Mouse (Mus musculus) neural tube, embryonic 15.5 days (tissue): ENCODE measurements at regions not wholly inside any gene's neighbourhood (a gene's known extent, or its start where the extent isn't known, plus 50 kb on each side); places are given as distances from the start of the nearest gene placed in this dataset.
A peak's percentile ranks its signal among the peaks of the same experiment; 100 is the strongest.

Experiments used
- ATAC-seq: fragments of 200-750 bp; cut with Nextera tagmentation; 2 replicates; pipeline ENCODE4 v1.8.0; 2017; ENCODE audit warnings: mild to moderate bottlenecking, moderate TSS enrichment, moderate library complexity; ENCODE audit not compliant: low FRiP score
- H3K27ac ChIP-seq: fragments of 300-500 bp; sonication (generic); replicated peaks from 2 replicates; pipeline ENCODE4 v1.5.1; 2015; ENCODE audit warnings: mild to moderate bottlenecking, inconsistent platforms
- H3K27me3 ChIP-seq: fragments of 300-500 bp; sonication (generic); replicated peaks from 2 replicates; pipeline ENCODE4 v1.6.1; 2015; ENCODE audit warnings: inconsistent platforms
- H3K36me3 ChIP-seq: fragments of 300-500 bp; sonication (generic); 2 replicates; pipeline ENCODE4 v1.6.1; 2015; ENCODE audit warnings: inconsistent platforms
- H3K4me1 ChIP-seq: fragments of 300-500 bp; sonication (generic); 2 replicates; pipeline ENCODE4 v1.6.1; 2015; ENCODE audit warnings: inconsistent platforms
- H3K4me2 ChIP-seq: fragments of 300-500 bp; sonication (generic); 2 replicates; pipeline ENCODE4 v1.6.1; 2015; ENCODE audit warnings: inconsistent platforms, mild to moderate bottlenecking, moderate library complexity
- H3K4me3 ChIP-seq: fragments of 300-500 bp; sonication (generic); replicated peaks from 2 replicates; pipeline ENCODE4 v1.5.1; 2015; ENCODE audit warnings: mild to moderate bottlenecking, inconsistent platforms
- H3K9ac ChIP-seq: fragments of 300-500 bp; sonication (generic); replicated peaks from 2 replicates; pipeline ENCODE4 v1.6.1; 2015; ENCODE audit warnings: mild to moderate bottlenecking, inconsistent platforms
- H3K9me3 ChIP-seq: fragments of 300-500 bp; sonication (generic); replicated peaks from 2 replicates; pipeline ENCODE4 v1.6.1; 2016; ENCODE audit warnings: inconsistent platforms
- WGBS: fragments of 180-500 bp; shearing (Covaris S2); methylation state at CpG from one replicate; pipeline ENCODE4 v1.1.7; 2015; ENCODE audit warnings: mixed read lengths; 5-methylcytosine and 5-hydroxymethylcytosine counted together

GRCm38 (mm10) chr17:14570266-14570775 is 123.7 kb downstream of the Thbs2 start:
- no peak for ATAC-seq
- Histone ChIP-seq H3K4me3 (no peak overlapping the region), H3K27me3 (no peaks in the 10 kb centered on the region), H3K9ac (no peak overlapping the region), H3K27ac (no peak overlapping the region), H3K9me3 (no peaks in the 10 kb centered on the region), H3K4me2 (no peak overlapping the region), H3K4me1 (no peaks in the 10 kb centered on the region), H3K36me3 (no peaks in the 10 kb centered on the region)
- 84% methylated on average over 6 of the region's 6 CpGs for WGBS

DNA sequence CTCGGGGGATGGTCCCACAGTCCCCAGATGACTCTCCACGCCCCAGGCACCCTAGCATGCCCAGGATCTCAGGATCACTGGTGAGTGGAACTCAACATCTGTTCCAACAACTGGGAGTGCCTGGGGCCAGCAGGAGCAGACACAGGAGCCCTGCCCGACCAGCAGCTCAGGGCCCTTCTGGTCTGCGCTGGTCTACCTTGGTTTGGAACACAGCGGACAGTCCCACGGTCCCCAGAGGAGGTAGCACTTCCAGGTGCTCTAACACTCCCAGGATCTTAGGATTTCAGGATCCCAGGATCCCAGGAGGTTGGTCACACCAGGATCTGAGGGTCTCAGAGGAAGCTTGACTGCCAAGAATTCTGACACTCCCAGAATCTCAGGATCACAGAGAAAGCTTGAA is 131.8 kb downstream of the Thbs2 start:
- Histone ChIP-seq H3K9me3 (no peaks in the 10 kb centered on the region), H3K4me3 (no peak overlapping the region), H3K36me3 (no peaks in the 10 kb centered on the region), H3K27ac (no peak overlapping the region), H3K4me1 (no peaks in the 10 kb centered on the region), H3K9ac (no peak overlapping the region), H3K27me3 (no peaks in the 10 kb centered on the region), H3K4me2 (no peak overlapping the region)
- ATAC-seq: no peak
- WGBS: 86% methylated on average over 6 of the region's 6 CpGs

DNA sequence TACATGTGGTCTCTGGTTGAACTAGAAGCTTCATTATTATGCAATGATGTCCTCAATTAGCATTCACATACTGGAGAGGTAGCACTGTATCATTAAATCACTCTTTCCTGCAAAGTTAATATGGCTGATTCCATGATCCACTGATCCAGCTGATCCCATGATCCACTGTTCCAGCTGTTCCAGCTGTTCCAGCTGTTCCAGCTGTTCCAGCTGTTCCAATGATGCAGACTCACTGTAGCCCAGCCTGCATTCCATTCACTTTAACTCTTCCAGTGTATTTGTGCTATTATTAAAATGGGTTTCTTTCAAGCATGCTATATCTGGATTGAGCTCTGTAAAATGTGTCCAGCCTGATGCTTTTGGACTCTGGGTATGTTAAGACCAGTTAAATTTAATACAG is 136.8 kb downstream of the Thbs2 start:
- no peaks in the 10 kb centered on the region for H3K4me1 ChIP-seq
- ATAC-seq: no peak

GRCm38 (mm10) chr17:14553195-14553594 is 140.8 kb downstream of the Thbs2 start:
- Histone ChIP-seq H3K27ac (no peak overlapping the region), H3K27me3 (no peaks in the 10 kb centered on the region), H3K9me3 (no peaks in the 10 kb centered on the region), H3K36me3 (no peaks in the 10 kb centered on the region), H3K9ac (no peak overlapping the region), H3K4me2 (no peak overlapping the region), H3K4me3 (no peak overlapping the region), H3K4me1 (no peaks in the 10 kb centered on the region)
- ATAC-seq: no peak
- 70% methylated on average over 3 of the region's 3 CpGs for WGBS

More for the DNA sequence above, 136.8 kb downstream of the Thbs2 start:
- Histone ChIP-seq H3K9me3 (no peaks in the 10 kb centered on the region), H3K4me2 (no peak overlapping the region), H3K9ac (no peak overlapping the region), H3K4me3 (no peak overlapping the region), H3K36me3 (no peaks in the 10 kb centered on the region), H3K27ac (no peak overlapping the region), H3K27me3 (no peaks in the 10 kb centered on the region)

DNA sequence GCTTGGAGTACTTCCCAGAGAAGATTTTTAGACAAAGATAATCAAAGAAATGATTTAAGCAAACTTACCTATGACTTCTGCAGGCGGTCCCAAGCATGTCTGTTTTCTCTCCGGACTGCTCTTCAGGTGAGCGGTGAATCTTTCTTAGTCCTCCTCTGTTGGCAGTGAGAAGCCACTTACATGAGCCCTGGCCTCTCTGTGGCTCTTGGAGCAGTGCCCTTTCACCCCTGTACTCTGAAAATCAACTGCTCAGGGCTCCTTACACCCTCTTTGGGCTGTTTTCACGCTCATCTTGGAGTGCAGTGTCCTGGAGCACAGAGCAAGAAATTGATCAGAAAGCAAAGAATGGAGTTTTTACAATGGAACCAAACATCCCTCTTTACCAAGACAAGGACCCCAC is 142.0 kb downstream of the Thbs2 start:
- H3K27me3 ChIP-seq: no peaks in the 10 kb centered on the region
- ATAC-seq: no peak
- H3K4me3 ChIP-seq: no peak overlapping the region
- no peak overlapping the region for H3K4me2 ChIP-seq
- 76% methylated on average over 4 of the region's 4 CpGs for WGBS
- no peaks in the 10 kb centered on the region for H3K36me3 ChIP-seq
- no peak overlapping the region for H3K27ac ChIP-seq
- no peak overlapping the region for H3K9ac ChIP-seq
- H3K4me1 ChIP-seq: no peaks in the 10 kb centered on the region
- H3K9me3 ChIP-seq: 0 out of 2 replicates have a peak, but pooled peaks cover 4% of the 10 kb centered on the region

DNA sequence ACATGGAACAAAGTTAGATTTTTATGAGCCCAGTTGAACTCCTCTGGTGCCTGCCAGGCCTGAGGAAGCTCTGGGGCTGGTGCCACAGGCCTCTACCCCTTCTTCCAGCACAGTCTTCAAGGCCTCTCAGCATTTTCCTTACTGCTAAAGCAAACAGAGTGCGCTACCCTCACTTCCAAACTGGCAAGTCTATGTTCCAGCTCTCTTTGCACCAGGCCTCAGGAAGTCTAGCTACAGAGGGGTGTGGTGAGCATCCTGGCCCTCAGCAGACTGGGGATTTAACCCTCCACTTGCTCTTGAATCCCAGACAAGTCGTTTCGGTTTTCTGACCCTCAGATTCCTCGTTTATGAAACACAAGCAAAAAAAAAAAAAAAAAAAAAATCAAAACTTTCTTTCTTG is 142.4 kb downstream of the Thbs2 start:
- Histone ChIP-seq H3K9me3 (0 out of 2 replicates have a peak, but pooled peaks cover 4% of the 10 kb centered on the region), H3K27me3 (no peaks in the 10 kb centered on the region), H3K4me2 (no peak overlapping the region), H3K36me3 (no peaks in the 10 kb centered on the region), H3K4me1 (no peaks in the 10 kb centered on the region), H3K4me3 (no peak overlapping the region), H3K9ac (no peak overlapping the region), H3K27ac (no peak overlapping the region)
- 82% methylated on average over 4 of the region's 4 CpGs for WGBS
- ATAC-seq: no peak

DNA sequence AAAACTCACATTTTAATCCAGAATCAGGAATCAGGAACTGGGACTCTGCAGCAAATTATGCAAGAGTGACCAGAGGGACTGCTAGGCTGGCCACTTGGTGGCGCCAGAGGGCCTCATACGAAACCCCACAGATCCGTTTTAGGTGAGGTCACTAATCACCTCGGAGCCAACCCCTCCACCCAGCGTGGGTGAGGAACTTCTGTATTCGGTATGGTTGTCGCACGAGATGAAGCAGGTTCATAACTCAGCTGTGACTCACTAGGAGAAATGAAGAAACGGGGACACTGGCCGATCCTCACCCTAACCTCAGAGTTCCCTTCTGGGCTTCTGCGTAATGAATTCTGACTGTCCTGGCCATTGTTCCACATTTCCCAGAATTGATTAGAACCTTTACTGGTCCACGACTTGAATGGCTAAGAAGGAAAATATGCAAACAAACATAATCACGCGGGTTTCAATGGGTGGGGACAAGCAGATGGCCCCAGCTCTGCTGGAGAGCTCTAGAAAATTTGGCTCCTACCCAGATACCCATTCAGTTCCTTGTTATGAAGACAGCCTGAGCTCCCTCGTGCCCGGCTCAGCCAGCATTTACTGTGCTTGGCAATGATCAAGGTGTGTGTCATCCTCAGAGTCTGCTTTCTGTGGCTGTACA is 148.1 kb downstream of the Thbs2 start:
- Histone ChIP-seq H3K27me3 (no peaks in the 10 kb centered on the region), H3K4me1 (peaks cover 4% of the 10 kb centered on the region; the same call in 1 of the 2 replicates), H3K36me3 (no peaks in the 10 kb centered on the region), H3K9ac (no peak overlapping the region), H3K4me3 (peak overlapping the region; percentile 19; the same call in 1 of the 2 replicates), H3K27ac (no peak overlapping the region), H3K4me2 (peak overlapping the region; percentile 40), H3K9me3 (0 out of 2 replicates have a peak, but pooled peaks cover 4% of the 10 kb centered on the region)
- WGBS: 21% methylated on average over 16 of the region's 16 CpGs
- peak; percentile 80 for ATAC-seq

DNA sequence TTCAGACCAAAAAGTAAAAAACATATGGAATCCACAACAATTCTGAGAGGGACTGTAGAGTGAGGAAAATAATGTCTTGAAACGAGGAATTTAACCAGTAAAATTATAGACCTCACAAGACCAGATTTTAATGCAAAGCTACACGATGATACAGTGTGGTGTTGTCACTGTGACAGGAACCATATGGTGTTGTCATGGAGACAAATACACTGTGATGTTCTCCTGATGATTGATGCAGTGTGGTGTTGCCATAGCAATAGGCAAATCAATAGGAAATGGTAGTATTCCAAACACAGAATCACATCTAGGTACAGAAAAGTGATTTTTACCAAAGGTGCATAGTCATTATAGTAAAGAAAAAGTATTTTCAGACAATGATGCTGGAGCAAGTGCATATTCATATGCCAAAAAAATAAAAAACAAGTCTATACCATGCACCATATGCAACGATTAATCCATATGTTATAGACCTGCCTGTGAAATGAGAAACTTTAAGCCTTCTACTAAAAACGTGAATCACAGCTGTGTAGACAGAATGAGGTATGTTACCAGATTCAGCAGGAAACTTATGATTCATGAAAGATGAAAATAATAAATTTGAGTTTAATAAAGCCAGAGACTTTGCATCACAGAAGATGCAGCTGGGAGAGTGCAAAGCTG is 149.6 kb downstream of the Thbs2 start:
- H3K36me3 ChIP-seq: no peaks in the 10 kb centered on the region
- peaks cover 4% of the 10 kb centered on the region; the same call in 1 of the 2 replicates for H3K4me1 ChIP-seq
- no peak overlapping the region for H3K9ac ChIP-seq
- WGBS: 48% methylated on average over 4 of the region's 4 CpGs
- H3K27ac ChIP-seq: no peak overlapping the region
- ATAC-seq: peak; percentile 79; the same call in 1 of the 2 replicates
- H3K9me3 ChIP-seq: 0 out of 2 replicates have a peak, but pooled peaks cover 4% of the 10 kb centered on the region
- no peaks in the 10 kb centered on the region for H3K27me3 ChIP-seq
- no peak overlapping the region for H3K4me3 ChIP-seq
- no peak overlapping the region for H3K4me2 ChIP-seq

DNA sequence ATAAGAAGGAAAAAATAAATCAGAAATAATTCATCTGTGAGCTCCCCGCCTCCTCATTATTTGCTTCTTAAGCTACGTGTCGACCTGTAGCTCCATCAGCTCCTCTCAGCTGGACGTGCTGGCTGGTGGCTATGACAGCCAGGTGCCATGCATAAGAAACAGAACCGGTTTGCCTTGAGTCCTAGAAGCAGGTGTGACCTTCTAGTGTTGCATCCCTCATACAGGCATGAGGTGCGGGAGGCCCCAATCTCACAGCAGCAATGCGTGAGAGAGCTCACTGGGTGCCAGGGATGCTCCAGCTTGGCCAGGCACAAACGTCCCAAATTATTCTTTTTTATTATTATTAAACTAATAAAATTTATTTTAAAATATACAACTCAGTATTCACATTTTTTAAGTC is 153.0 kb downstream of the Thbs2 start:
- WGBS: 80% methylated on average over 8 of the region's 8 CpGs
- no peak overlapping the region for H3K9ac ChIP-seq
- H3K27me3 ChIP-seq: no peaks in the 10 kb centered on the region
- no peak overlapping the region for H3K27ac ChIP-seq
- no peak for ATAC-seq
- H3K4me3 ChIP-seq: no peak overlapping the region
- no peaks in the 10 kb centered on the region for H3K9me3 ChIP-seq
- H3K4me1 ChIP-seq: peaks cover under 1% of the 10 kb centered on the region; the same call in 1 of the 2 replicates
- H3K4me2 ChIP-seq: no peak overlapping the region
- H3K36me3 ChIP-seq: no peaks in the 10 kb centered on the region

DNA sequence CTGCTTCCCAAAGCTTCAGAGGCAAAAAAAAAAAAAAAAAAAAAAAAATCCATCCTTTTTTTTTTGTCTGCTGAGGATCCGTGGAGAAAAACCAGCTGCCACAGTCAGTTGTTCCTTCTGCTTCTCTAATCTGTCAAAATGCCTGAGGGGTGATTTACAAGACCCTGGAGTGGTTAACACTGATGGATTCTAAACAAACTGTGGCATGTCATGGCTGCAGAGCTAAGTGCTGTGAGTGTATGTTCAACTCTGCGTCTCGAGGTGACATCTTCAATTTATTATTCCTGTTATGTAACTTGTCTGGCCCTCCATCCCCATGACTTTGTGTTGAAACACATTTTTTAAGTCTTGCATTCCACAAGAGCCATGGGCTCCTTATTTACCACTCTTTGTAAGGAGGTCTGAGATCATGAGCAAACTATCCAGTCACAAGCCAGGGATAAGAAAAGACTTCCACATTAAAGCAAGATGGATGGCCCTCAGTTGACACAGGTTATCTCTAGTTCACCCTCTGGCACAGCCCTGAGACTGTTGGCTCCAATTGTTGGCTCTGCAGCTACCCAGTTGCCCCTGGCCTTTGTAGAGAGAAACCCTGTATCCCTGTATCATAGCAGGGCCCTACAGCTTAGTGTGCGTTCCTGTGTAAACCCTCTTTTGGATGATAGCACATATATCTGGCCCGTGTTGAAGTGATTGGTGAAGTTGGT is 153.6 kb downstream of the Thbs2 start:
- Histone ChIP-seq H3K36me3 (no peaks in the 10 kb centered on the region), H3K9me3 (no peaks in the 10 kb centered on the region), H3K27ac (no peak overlapping the region), H3K4me3 (no peak overlapping the region), H3K9ac (no peak overlapping the region), H3K27me3 (no peaks in the 10 kb centered on the region), H3K4me1 (no peaks in the 10 kb centered on the region), H3K4me2 (no peak overlapping the region)
- 75% methylated on average over 5 of the region's 5 CpGs for WGBS
- ATAC-seq: no peak

DNA sequence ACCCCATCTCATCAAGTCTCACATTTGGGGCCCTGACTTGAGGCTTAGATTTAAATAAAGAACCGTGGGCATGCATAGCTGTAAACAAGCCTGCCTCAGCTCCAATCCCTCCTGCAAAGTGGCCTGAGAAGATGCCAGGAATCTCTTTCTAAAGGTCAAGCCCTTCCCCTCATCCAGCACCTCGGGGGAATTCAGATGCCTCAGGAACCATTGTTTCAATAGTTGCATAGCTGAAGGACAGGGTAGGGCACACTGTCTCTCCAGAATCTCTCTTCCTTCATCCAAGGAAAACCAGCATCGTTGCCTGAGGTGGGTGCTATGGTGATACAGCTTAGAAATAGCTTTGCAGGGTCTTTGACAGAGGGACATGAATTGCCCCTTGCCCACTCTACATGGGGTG is 154.4 kb downstream of the Thbs2 start:
- Histone ChIP-seq H3K9me3 (no peaks in the 10 kb centered on the region), H3K4me3 (no peak overlapping the region), H3K4me1 (no peaks in the 10 kb centered on the region), H3K27ac (no peak overlapping the region), H3K27me3 (no peaks in the 10 kb centered on the region), H3K36me3 (no peaks in the 10 kb centered on the region), H3K4me2 (no peak overlapping the region), H3K9ac (no peak overlapping the region)
- no peak for ATAC-seq
- WGBS: 68% methylated on average over 3 of the region's 3 CpGs

DNA sequence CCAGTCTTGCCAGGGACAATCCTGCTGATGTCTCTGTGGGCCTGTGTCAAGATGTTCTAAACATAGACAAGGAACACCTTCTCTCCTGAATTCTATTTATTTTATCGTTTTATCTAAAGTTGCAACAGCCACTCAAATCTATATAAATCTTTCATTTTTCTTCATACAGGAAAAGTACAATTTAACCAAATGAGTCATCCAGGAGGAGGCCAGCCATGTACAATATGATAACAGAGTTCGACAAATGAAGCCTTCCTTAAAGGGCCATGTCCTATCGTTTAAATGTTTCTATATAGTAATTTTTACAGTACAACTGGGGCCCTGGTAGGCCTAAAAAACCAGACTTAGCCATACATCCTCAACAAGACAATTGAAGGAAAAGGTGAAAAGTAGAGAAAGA is 154.8 kb downstream of the Thbs2 start:
- WGBS: 93% methylated on average over 3 of the region's 3 CpGs
- H3K4me3 ChIP-seq: no peak overlapping the region
- no peaks in the 10 kb centered on the region for H3K9me3 ChIP-seq
- ATAC-seq: no peak
- H3K9ac ChIP-seq: no peak overlapping the region
- no peak overlapping the region for H3K4me2 ChIP-seq
- H3K36me3 ChIP-seq: no peaks in the 10 kb centered on the region
- H3K27me3 ChIP-seq: no peaks in the 10 kb centered on the region
- H3K4me1 ChIP-seq: no peaks in the 10 kb centered on the region
- no peak overlapping the region for H3K27ac ChIP-seq
